Mouse (Mus musculus): ENCODE results near the gene Ccdc167.

DNA sequence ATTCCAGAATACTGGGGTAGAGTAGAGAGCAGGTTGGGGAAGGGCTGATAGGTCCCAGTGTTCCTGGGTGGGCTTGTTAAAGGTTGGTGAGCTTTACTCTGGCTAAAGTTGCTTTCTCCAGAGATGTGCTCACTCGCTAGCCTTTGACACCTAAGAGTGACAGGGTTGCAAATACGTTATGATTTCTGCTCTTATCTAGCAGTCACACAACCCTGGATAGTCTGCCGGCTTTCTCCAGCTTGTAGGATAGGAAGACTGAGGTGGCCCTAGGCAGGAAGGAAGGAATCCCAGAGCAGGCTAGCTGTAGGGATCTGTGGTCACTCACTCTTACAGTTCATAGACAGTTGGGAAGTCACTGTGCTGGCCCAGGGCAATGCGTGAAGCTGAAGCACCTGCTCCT lies 32.6 kb downstream of the Ccdc167 start:
- TF ChIP-seq CTCF (IDR thresholded peaks at IDR 0.05; ENCODE audit: control insufficient read depth, insufficient read depth, insufficient read length) (no peak), MYOG (IDR thresholded peaks at IDR 0.05; ENCODE audit: control insufficient read depth, extremely low read depth, insufficient read length) (no peak)

Data from C2C12 (cell line).